Mouse (Mus musculus) E14TG2a.4 (cell line): ENCODE measurements around the gene Olfr524.

ENCODE experiments used
- CTCF ChIP-seq: conservative IDR thresholded peaks from 2 replicates; pipeline ENCODE4 v1.5.1; 2014; ENCODE audit warnings: low read length
- NANOG ChIP-seq: IDR thresholded peaks from 2 replicates; pipeline ENCODE4 v1.6.1; 2014; ENCODE audit warnings: borderline replicate concordance, low read length, mixed read lengths
- POU5F1 ChIP-seq: IDR thresholded peaks from 2 replicates; pipeline ENCODE4 v1.6.1; 2014; ENCODE audit warnings: low read length, borderline replicate concordance

DNA sequence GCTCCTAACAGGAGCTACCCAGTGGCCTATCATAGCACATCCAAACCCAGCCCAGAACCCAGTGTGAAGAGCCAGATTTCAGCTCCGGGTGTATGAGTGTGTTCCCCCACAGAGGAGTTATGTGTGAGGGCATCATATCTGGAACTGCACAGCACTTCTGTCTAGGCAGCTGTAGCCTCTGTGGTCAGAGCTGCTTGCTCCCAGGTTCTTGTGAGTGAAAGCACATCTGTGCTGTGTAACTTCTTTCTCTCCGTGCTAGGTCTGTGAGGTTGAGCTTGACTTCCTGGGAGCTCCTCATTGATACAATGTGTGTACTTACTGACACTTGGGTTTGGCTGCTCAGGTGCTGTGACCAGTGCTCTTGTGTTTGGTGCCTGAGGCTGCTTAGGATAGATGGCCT, 12.9 kb downstream of the Olfr524 start:
- TF ChIP-seq CTCF: no peak
- no peak for TF ChIP-seq NANOG
- no peak for TF ChIP-seq POU5F1
